Mouse (Mus musculus) erythroid progenitor cell, adult 5-6 weeks (primary cell): ENCODE measurements at regions not wholly inside any gene's neighbourhood (a gene's known extent, or its start where the extent isn't known, plus 50 kb on each side); places are given as distances from the start of the nearest gene placed in this dataset.

Experiments used
- ATAC-seq: replicated peaks from 2 replicates; pipeline ENCODE4 v1.8.0; 2016; ENCODE audit warnings: moderate number of reproducible peaks, mild to moderate bottlenecking, moderate TSS enrichment, inconsistent platforms; ENCODE audit not compliant: poor library complexity, low FRiP score, severe bottlenecking

DNA sequence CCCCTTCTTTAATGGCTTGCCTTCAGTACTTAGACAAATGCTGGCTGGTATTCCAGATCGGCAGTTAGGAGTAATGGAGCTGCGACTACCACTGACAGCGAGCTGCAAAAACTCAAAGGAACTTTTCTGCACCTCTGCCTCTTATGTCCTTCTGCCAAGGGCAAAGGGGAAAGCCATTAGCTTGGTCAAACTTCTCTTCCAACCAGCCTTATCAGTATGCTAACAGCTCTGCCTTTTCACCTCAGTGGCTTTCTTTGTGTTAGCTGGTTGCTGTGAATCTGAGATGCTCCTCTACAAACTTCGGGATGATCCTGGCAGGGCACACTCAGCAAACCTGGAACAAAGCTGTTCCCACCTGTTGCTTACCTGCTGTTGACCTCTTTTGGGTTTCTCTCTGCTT lies 89.4 kb upstream of the Hs6st1 start:
- ATAC-seq: no peak

DNA sequence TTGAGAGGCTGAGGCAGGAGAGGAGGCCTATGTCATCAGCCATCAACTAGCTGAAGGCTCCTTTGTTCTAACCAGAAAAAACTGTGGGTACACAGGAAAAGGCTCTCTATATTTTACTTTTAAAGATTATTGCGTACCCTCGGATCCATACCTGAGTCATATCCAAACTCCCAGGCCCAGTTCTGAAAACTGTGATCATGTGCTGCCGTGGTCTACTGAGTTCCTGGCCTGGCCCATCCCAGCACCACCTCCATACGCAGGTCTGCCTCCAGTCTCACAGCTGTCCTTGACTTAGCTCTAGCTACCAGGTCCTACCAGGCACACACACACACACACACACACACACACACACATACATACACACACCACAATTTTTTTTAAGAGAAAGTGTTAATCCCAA lies 87.0 kb upstream of the Hs6st1 start:
- no peak for ATAC-seq

DNA sequence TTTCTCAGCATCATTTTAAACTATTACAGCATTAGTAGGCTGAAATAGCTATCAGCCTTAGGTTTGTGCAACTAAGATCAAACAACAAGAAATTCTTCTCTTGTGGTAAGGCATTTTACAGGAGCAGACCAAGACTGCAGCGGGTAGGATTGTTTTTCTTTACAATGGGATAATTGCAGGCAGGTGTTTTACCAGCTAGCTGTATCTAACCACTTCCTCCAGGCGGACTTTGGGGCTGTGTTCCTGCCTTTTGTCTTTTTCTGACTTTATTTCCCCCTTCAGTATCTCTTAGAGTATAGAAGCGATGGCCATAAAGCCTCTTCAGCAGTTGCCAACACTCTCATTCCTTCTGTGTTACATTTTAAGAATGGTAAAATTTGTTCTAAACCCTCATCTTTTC lies 84.8 kb upstream of the Hs6st1 start:
- no peak for ATAC-seq

DNA sequence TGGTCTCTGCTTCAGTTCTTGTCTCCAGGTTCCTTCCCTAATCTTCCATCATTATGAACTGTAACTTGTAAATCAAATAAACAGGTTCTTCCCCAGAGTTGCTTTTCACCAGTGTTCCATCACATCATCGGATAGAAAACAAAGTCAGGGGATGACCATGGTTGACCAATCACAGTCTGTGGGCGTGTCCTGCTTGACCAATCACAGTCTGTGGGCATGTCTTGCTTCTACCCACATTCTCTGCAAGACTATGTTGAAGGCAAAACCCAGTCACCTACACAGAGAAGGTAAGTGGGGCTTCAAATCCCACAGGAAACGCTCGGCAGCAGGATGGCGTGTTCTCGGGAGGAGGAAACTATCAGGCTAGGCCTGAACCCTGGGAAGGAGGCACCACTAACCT lies 82.9 kb upstream of the Hs6st1 start:
- no peak for ATAC-seq

DNA sequence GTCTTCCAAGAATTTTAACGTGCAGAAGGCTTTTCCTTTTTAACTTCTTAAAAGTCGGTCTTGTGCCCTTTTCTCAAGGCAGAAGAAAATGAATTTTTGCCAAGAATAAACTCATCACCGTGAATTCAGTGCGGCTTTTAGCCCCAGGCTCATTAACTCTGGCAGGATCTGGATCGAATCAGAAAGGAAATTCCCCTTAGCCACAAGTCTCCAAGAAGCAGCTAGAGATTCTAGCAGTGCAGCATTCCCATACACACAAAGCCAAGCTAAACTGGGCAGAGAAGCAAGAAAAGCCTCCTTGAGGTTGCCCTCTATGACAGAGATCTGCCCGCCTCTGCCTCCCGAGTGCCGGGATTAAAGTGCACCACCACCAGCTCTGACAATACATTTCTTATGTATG lies 81.5 kb upstream of the Hs6st1 start:
- ATAC-seq: no peak

DNA sequence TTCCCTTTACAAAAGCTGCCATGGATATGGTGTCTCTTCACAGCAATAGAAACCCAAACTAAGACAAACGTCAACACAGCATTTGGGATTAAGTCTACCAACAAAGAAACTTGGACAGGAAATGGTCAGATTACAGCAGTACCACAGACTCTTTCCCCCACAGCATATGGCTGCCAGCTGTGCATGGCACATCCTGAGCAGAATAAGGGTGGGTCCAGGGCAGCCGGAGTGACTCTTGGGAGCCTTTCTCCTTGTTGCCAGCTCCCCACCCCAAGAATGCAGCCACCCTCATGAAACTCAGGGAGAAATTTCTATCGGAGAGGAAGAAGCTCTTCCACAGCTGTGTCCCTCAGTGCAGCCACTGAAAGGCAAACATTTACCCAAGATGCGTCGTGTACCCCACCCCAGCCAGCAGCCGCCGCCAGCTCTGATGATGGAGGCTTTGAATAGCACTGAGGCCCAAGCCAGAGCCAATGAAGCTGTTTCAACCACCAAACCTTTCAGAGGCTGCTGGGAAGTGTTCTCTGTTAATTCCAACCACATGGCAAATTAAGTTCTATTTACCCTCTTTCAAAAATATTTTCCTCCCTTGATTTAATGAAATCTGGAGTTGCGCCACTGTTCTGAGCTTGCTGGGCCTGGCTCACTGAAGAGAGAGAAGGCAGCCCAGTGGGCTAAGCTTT lies 75.8 kb upstream of the Hs6st1 start:
- ATAC-seq: no peak

GRCm38 (mm10) chr1:35992937-35993336 lies 75.3 kb upstream of the Hs6st1 start:
- ATAC-seq: no peak

DNA sequence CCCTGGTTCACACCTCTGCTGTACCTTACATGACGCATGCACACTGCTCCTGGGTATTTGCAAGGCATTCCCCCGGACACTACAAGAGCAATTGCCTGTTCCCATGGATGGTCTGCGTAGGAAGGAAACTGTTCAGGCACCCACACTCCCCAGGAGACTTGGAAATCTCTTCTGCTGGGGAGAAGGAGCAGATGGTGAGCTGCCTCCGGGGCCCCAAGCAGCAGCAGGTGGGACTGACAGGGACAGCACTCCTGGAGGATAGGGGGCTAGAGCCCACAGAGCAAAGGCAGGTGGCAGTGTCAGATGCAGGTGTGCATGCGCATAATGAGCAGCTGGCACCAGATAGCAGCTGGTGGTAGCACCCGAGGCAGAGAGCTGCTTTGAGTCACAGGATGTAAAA lies 72.5 kb upstream of the Hs6st1 start:
- no peak for ATAC-seq

DNA sequence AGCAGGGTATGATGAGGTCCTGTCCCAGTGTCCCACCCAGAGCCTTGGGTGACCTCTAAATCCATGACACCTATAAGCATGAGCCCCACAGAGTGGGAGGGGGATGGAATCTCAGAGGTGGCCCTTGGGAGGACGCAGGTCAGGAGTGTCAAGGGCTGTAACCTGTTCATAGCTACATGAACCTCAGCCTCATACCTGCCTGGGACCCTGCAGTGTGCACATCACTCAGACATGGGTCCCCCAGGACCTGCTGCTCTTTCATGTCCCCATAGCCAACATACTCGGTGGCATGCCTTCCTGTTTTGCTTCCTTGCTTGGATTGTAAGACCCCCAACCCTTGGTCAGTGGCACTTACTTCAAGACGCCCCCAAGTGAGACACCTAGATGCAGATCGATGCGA lies 66.9 kb upstream of the Hs6st1 start:
- no peak for ATAC-seq

DNA sequence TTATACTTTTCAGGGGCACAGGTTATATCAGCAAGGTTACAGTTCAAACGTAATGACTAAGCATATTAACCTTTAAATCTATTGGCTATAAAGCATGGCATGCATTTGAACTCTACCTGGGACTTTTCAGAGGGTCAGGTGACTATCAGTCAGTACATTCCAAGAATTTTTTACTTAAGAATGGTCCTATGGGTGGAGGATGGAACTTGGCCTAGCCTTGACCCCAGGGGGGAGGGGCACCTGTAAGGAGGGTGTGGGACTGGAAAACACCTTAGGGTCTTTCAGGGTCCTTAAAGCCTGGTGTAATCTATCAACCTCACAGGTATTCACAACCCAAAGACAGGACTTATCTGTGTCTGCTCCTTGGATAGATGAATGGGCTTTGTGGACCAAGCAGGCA lies 66.4 kb upstream of the Hs6st1 start:
- ATAC-seq: no peak

- no peak for ATAC-seq
Observed at GRCm38 (mm10) chr1:36003592-36003991, 64.6 kb upstream of the Hs6st1 start.

GRCm38 (mm10) chr1:36008598-36008997 lies 59.6 kb upstream of the Hs6st1 start:
- ATAC-seq: no peak

DNA sequence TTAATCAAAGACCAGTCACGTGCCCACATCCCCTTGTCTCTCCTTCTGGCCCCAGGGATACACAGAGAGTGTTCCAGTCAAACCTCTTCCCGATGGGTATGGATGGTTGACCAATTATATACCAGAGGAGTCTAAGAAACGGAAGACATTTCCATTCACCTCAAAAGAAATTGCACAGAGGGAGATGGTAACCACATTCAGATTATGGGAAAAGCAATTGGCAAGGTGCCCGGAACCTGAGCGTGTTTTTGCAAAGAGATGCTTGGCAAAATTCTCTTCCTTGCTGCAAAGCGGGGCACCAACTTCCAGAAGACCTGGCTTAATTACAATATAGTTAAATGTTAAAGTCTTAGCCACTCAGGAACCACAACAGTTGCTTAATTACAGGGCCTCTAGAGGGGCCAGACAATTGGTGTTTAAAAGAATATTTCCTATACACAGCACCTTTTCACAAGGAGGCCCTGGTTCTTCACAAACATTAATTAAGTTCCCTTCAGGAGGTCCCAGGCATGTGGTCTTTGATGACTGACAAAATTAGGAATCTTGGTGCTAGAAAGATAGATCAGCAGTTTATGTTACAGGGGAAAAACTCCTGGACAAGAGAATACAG lies 59.1 kb upstream of the Hs6st1 start:
- no peak for ATAC-seq

DNA sequence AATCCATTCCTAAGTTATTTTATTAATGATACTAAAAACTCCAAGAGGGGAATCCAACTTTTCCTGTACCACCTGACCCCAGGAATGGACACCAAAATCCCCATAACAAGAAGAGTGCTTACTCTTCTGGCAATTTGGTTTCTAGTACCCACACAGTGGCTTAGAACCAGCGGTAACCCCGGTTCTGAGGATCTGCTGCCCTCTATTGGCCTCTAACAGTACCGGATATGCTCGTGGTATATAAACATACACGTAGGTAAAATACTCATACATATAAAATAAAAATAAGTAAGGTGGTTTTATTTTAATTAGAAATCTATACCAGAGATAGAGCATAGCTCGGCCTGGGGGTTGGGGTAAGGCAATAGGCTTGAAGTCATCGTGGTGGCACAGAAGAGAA lies 58.0 kb upstream of the Hs6st1 start:
- ATAC-seq: no peak

- ATAC-seq: no peak
Observed at GRCm38 (mm10) chr1:36010834-36011233, 57.4 kb upstream of the Hs6st1 start.

GRCm38 (mm10) chr1:36012081-36012765 lies 56.0 kb upstream of the Hs6st1 start:
- ATAC-seq: no peak

GRCm38 (mm10) chr1:36013823-36014341 lies 54.3 kb upstream of the Hs6st1 start:
- no peak for ATAC-seq

DNA sequence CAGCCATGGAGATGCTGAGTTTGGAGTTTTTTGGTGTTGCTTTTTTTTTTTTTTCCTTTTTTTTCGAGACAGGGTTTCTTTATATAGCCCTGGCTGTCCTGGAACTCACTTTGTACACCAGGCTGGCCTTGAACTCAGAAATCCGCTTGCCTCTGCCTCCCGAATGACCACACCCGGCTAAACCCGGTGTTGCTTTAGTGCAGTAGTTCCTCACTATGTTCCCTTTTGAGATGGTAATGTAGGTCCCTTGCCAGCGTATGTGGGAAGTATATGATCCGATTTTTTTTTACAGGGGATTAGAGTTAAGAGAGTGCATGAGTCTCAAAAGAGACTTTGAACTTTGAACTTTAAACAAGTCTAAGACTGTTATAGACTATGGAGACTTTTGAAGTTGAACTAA lies 53.8 kb upstream of the Hs6st1 start:
- ATAC-seq: no peak

- ATAC-seq: no peak
Observed at GRCm38 (mm10) chr1:36015210-36015609, 53.0 kb upstream of the Hs6st1 start.

DNA sequence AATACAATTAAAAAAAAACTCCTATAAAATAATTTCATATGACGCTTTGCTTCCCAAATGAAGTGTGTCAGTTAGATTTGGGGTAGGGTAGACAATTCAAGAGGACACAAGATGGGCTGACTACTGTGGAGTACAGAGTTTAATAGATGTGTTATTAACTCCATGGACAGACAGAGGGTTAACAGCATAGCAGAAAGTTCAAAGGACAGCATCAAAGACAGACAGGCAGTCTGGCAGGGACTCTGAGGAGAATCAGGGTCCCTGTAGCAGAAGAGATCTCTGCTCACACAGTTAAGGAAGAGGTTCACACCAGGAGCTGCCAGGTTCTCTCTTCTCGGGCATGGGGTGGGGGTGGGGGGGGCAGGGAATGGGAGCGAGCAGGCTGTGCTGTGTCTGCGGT lies 51.6 kb upstream of the Hs6st1 start:
- ATAC-seq: no peak

GRCm38 (mm10) chr1:36017061-36017461 lies 51.1 kb upstream of the Hs6st1 start:
- no peak for ATAC-seq
